Mouse (Mus musculus) CH12.LX (cell line): ENCODE results near the gene Cnn3. TPM values are rescaled to one million over a fixed set of nuclear protein-coding genes. Genes with fewer than 3 reads are reported as not detected.

Source experiments
- DNase-seq: peaks from one replicate; pipeline ENCODE4 v3.0.0-alpha.2; 2013; ENCODE audit errors: extremely low read depth
- H3K27ac ChIP-seq: 2 replicates; pipeline ENCODE4 v1.5.1; 2012; ENCODE audit warnings: low read depth, mild to moderate bottlenecking, control low read depth, moderate library complexity; ENCODE audit not compliant: insufficient read depth
- H3K27me3 ChIP-seq: replicated peaks from 2 replicates; pipeline ENCODE3; 2012; ENCODE audit warnings: inconsistent platforms
- H3K36me3 ChIP-seq, 2 experiments: replicated peaks in 1 of 2; 2 replicates each; pipeline versions ENCODE3 to v1.6.1; 2012; ENCODE audit warnings: inconsistent platforms in 1 of 2, low read length in 1 of 2, mild to moderate bottlenecking in 1 of 2, mixed read lengths in 1 of 2, moderate library complexity in 1 of 2; ENCODE audit not compliant: control insufficient read depth in 1 of 2, insufficient read depth in 1 of 2
- H3K4me1 ChIP-seq, 2 experiments: 2 replicates each; pipeline ENCODE4 v1.6.1; 2012; ENCODE audit warnings: inconsistent platforms in 1 of 2, moderate library complexity in 1 of 2; ENCODE audit not compliant: insufficient read depth in 2 of 2, control insufficient read depth in 1 of 2
- H3K4me2 ChIP-seq: 2 replicates; pipeline ENCODE4 v1.6.1; 2012; ENCODE audit warnings: low read depth, mild to moderate bottlenecking, control low read depth; ENCODE audit not compliant: poor library complexity, insufficient read depth, severe bottlenecking
- H3K4me3 ChIP-seq, 3 experiments: fragments of 150-350 bp in 1 of 3; sonication (generic) in 1 of 3; replicated peaks in 1 of 3; 2 replicates each; pipeline versions ENCODE3 to v1.5.1; 2011 to 2012; ENCODE audit warnings: low read depth in 2 of 3, low read length in 2 of 3, mild to moderate bottlenecking in 2 of 3, moderate library complexity in 2 of 3, control low read depth in 1 of 3, improper control_type of control experiment in 1 of 3, inconsistent platforms in 1 of 3, mixed read lengths in 1 of 3; ENCODE audit not compliant: poor library complexity in 1 of 3
- H3K79me2 ChIP-seq: replicated peaks from 2 replicates; pipeline ENCODE4 v1.6.1; 2012; ENCODE audit warnings: mild to moderate bottlenecking, moderate library complexity; ENCODE audit not compliant: control insufficient read depth, poor library complexity, insufficient read depth, severe bottlenecking; ENCODE audit errors: extremely low read depth
- H3K9ac ChIP-seq: 2 replicates; pipeline ENCODE4 v1.6.1; 2012; ENCODE audit warnings: low read depth, mild to moderate bottlenecking, control low read depth, moderate library complexity; ENCODE audit not compliant: insufficient read depth
- H3K9me3 ChIP-seq: replicated peaks from 2 replicates; pipeline ENCODE3; 2012; ENCODE audit warnings: low read length, inconsistent platforms, mixed read lengths
- CHD2 ChIP-seq: IDR thresholded peaks from 2 replicates; pipeline ENCODE4 v1.6.1; 2011; ENCODE audit warnings: low read length, improper control_type of control experiment
- E2F4 ChIP-seq: IDR thresholded peaks from 2 replicates; pipeline ENCODE4 v1.6.1; 2011; ENCODE audit warnings: low read depth, low read length, improper control_type of control experiment; ENCODE audit not compliant: insufficient replicate concordance
- ELF1 ChIP-seq: IDR thresholded peaks from 2 replicates; pipeline ENCODE4 v1.6.1; 2014; ENCODE audit warnings: low read depth, mild to moderate bottlenecking, inconsistent platforms, low read length, improper control_type of control experiment
- EP300 ChIP-seq: IDR thresholded peaks from 2 replicates; pipeline ENCODE4 v1.6.1; 2011; ENCODE audit warnings: low read length, improper control_type of control experiment
- GABPA ChIP-seq: IDR thresholded peaks from 2 replicates; pipeline ENCODE4 v1.6.1; 2012; ENCODE audit warnings: low read depth, low read length, improper control_type of control experiment, inconsistent platforms; ENCODE audit not compliant: insufficient replicate concordance
- HCFC1 ChIP-seq: IDR thresholded peaks from 2 replicates; pipeline ENCODE4 v1.6.1; 2012; ENCODE audit warnings: low read depth, mild to moderate bottlenecking, inconsistent platforms, low read length, improper control_type of control experiment
- JUN ChIP-seq: IDR thresholded peaks from 2 replicates; pipeline ENCODE4 v1.6.1; 2011; ENCODE audit warnings: low read depth, mild to moderate bottlenecking, low read length, improper control_type of control experiment, moderate library complexity; ENCODE audit not compliant: insufficient read depth
- KAT2A ChIP-seq: IDR thresholded peaks from 2 replicates; pipeline ENCODE4 v1.6.1; 2012; ENCODE audit warnings: low read length, improper control_type of control experiment, inconsistent platforms; ENCODE audit not compliant: insufficient replicate concordance
- MAX ChIP-seq: IDR thresholded peaks from 2 replicates; pipeline ENCODE4 v1.6.1; 2011; ENCODE audit warnings: low read length, improper control_type of control experiment
- MEF2A ChIP-seq: IDR thresholded peaks from 2 replicates; pipeline ENCODE4 v1.6.1; 2014; ENCODE audit warnings: low read depth, mild to moderate bottlenecking, inconsistent platforms, low read length, improper control_type of control experiment, borderline replicate concordance
- MXI1 ChIP-seq: IDR thresholded peaks from 2 replicates; pipeline ENCODE4 v1.6.1; 2011; ENCODE audit warnings: mild to moderate bottlenecking, low read depth, low read length, improper control_type of control experiment
- MYC ChIP-seq: IDR thresholded peaks from 2 replicates; pipeline ENCODE4 v1.6.1; 2011; ENCODE audit warnings: low read depth, mild to moderate bottlenecking, improper control_type of control experiment, low read length
- NRF1 ChIP-seq: IDR thresholded peaks from 2 replicates; pipeline ENCODE4 v1.6.1; 2014; ENCODE audit warnings: low read depth, mild to moderate bottlenecking, inconsistent platforms, low read length, improper control_type of control experiment, moderate library complexity
- POLR2A ChIP-seq: IDR thresholded peaks from 2 replicates; pipeline ENCODE4 v1.6.1; 2011; ENCODE audit warnings: low read depth, mild to moderate bottlenecking, improper control_type of control experiment, low read length
- POLR2AphosphoS2 ChIP-seq: IDR thresholded peaks from 2 replicates; pipeline ENCODE4 v1.6.1; 2011; ENCODE audit warnings: low read depth, low read length, improper control_type of control experiment
- RAD21 ChIP-seq: IDR thresholded peaks from 2 replicates; pipeline ENCODE4 v1.6.1; 2011; ENCODE audit warnings: low read depth, mild to moderate bottlenecking, low read length, improper control_type of control experiment, moderate library complexity
- SIN3A ChIP-seq: IDR thresholded peaks from 2 replicates; pipeline ENCODE4 v1.6.1; 2012; ENCODE audit warnings: low read length, improper control_type of control experiment, inconsistent platforms
- UBTF ChIP-seq: IDR thresholded peaks from 2 replicates; pipeline ENCODE4 v1.6.1; 2012; ENCODE audit warnings: low read depth, mild to moderate bottlenecking, inconsistent platforms, low read length, improper control_type of control experiment, moderate library complexity
- USF1 ChIP-seq: IDR thresholded peaks from 2 replicates; pipeline ENCODE4 v1.6.1; 2014; ENCODE audit warnings: low read depth, mild to moderate bottlenecking, inconsistent platforms, low read length, improper control_type of control experiment
- USF2 ChIP-seq: conservative IDR thresholded peaks from 2 replicates; pipeline ENCODE4 v1.6.1; 2011; ENCODE audit warnings: low read depth, low read length, improper control_type of control experiment
- ZKSCAN1 ChIP-seq: IDR thresholded peaks from 2 replicates; pipeline ENCODE4 v1.6.1; 2012; ENCODE audit warnings: low read depth, inconsistent platforms, low read length, improper control_type of control experiment, borderline replicate concordance
- ZMIZ1 ChIP-seq: IDR thresholded peaks from 2 replicates; pipeline ENCODE4 v1.6.1; 2012; ENCODE audit warnings: low read depth, mild to moderate bottlenecking, inconsistent platforms, low read length, improper control_type of control experiment
- ZNF384 ChIP-seq: IDR thresholded peaks from 2 replicates; pipeline ENCODE4 v1.6.1; 2012; ENCODE audit warnings: low read depth, low read length, improper control_type of control experiment, inconsistent platforms
- dilution Hi-C: fragments of 300-500 bp; cut with MboI; formaldehyde crosslinking; loops from 2 replicates; pipeline ENCODE4 v1.14.3; 2020; ENCODE audit warnings: low sequenced_read_pairs; ENCODE audit not compliant: extremely low pct_unique_long_range_greater_than_20kb, extremely low pct_ligation_motif_present
- in situ Hi-C: fragments of 300-500 bp; cut with MboI; formaldehyde crosslinking; loops from 3 replicates; pipeline ENCODE4 v1.14.3; 2019; ENCODE audit warnings: low sequenced_read_pairs, low pct_ligation_motif_present, low pct_unique_long_range_greater_than_20kb, mixed read lengths
- polyA plus RNA-seq: library from polyadenylated mRNA; unstranded; fragments of >175 nt; gene quantifications from 2 replicates; pipeline ENCODE4 v1.2.1, GENCODE M21; 2012; ENCODE audit warnings: low read depth; ENCODE audit not compliant: insufficient read length
- total RNA-seq, 2 experiments: library from RNA; depleted of rRNA; stranded (reverse); fragments of 300-350 nt in 1 of 2; fragments of >200 nt in 1 of 2; gene quantifications; 2 replicates each; pipeline ENCODE4 v1.2.3; 2012 to 2014

The Cnn3 gene
- total and polyA plus RNA-seq, 3 experiments: 12.5 to 58.5 (median 46.4) TPM

GRCm38 (mm10) chr3:121390724-121391123 is 35.6 kb upstream of the Cnn3 start:
- dilution Hi-C loops (no loop called here), in situ Hi-C loops (no loop called here)
- Histone ChIP-seq H3K27me3 (no peaks in the 10 kb centered on the region), H3K36me3 (no peaks in the 10 kb centered on the region), H3K4me1 (peaks cover 0 to 5% of the 10 kb centered on the region in 2 experiments; a peak in 1 of 4 replicates), H3K4me2 (no peak overlapping the region), H3K9me3 (no peaks in the 10 kb centered on the region), H3K79me2 (no peaks in the 10 kb centered on the region), H3K9ac (no peak overlapping the region), H3K4me3 (no peak overlapping the region), H3K27ac (no peak overlapping the region)
- DNase-seq: no peak
- TF ChIP-seq SIN3A (no peak), MXI1 (no peak), UBTF (no peak), RAD21 (no peak), POLR2AphosphoS2 (no peak), USF1 (no peak)
- TF ChIP-seq, all 38 proteins: peak for 0

GRCm38 (mm10) chr3:121395588-121396295 is 30.6 kb upstream of the Cnn3 start:
- in situ Hi-C loops: no loop called here
- Histone ChIP-seq H3K4me2 (no peak overlapping the region), H3K27ac (no peak overlapping the region), H3K36me3 (no peaks in the 10 kb centered on the region), H3K27me3 (no peaks in the 10 kb centered on the region), H3K4me3 (no peak overlapping the region), H3K9me3 (no peaks in the 10 kb centered on the region), H3K4me1 (no peaks in the 10 kb centered on the region; a peak in 1 of 4 replicates), H3K9ac (no peak overlapping the region), H3K79me2 (no peaks in the 10 kb centered on the region)
- TF ChIP-seq MXI1 (no peak), ZMIZ1 (no peak), ELF1 (no peak), MEF2A (no peak)
- no peak for DNase-seq
- dilution Hi-C loops: no loop called here

DNA sequence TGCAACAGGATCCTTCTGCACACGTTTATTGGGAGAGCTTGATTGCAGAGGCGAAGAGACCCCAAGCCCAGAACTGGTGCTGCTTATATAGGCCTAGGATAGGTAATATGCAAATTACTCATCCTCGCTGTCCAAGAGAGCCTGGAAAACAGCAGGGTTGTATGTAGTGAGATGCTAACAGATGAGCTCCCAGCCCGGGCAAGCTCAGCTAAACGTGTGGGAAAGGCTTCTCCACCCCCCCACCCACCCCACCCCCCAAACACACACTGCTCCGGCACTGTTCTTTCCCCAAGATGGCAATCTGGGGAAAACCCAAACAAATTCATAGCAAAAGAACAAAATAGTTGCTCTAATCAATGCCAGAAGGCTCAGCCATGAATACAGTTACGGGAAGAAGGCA is 29.7 kb upstream of the Cnn3 start:
- Histone ChIP-seq H3K4me2 (no peak overlapping the region), H3K9ac (no peak overlapping the region), H3K4me3 (no peak overlapping the region), H3K36me3 (no peaks in the 10 kb centered on the region), H3K4me1 (no peaks in the 10 kb centered on the region; a peak in 1 of 4 replicates), H3K27me3 (no peaks in the 10 kb centered on the region), H3K79me2 (no peaks in the 10 kb centered on the region)
- DNase-seq: no peak
- in situ Hi-C loops: no loop called here
- TF ChIP-seq ZNF384: no peak
- TF ChIP-seq MXI1: no peak
- no peak for TF ChIP-seq CHD2
- TF ChIP-seq RAD21: no peak
- TF ChIP-seq KAT2A: no peak
- no peak for TF ChIP-seq MYC
- no peak for TF ChIP-seq MAX
- TF ChIP-seq E2F4: no peak
- TF ChIP-seq NRF1: no peak
- TF ChIP-seq EP300: no peak
- no peak for TF ChIP-seq HCFC1
- TF ChIP-seq ZKSCAN1: no peak
- no peak for TF ChIP-seq POLR2A
- TF ChIP-seq USF2: no peak
- no peak for TF ChIP-seq JUN
- no peak for TF ChIP-seq GABPA
- TF ChIP-seq USF1: no peak
- TF ChIP-seq, all 38 proteins: peak for 0
- no peaks in the 10 kb centered on the region for H3K9me3 ChIP-seq
- dilution Hi-C loops: no loop called here
- H3K27ac ChIP-seq: no peak overlapping the region
